Mouse (Mus musculus) CD4-positive, CD25-positive, alpha-beta regulatory T cell, adult 2 months (primary cell): ENCODE results near the gene Ifnz.
A peak's percentile ranks its signal among the peaks of the same experiment; 100 is the strongest.
"Not testable (repeated sequence)": the region's sequence is repeated elsewhere in the genome, so short reads cannot be mapped to it uniquely, and the experiment has no call there.

Experiments
- DNase-seq: peaks from one replicate; pipeline ENCODE4 v3.0.0-alpha.2; 2012; ENCODE audit warnings: low read depth, low spot score

Ifnz gene

DNA sequence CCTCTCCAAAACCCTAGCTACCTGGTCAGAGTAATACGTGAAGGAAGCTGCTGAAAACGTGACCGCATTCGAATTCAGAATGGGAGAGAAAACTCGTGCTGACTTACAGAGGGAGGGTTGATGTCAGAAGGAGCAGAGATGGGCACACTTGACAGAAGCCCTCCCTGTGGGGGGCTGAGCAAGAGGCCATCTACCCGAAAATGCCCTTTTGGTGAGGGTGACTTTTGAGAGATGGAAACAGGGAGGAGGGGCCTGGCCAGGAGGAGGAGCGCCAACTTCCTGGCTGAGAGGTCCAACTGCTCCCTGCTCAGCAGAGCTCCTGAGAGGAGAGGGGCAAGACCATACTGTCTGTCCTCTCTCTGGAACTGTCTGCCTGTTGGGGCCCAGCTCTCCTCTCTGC lies at the start of gene Ifnz:
Gene Ifnz, plus strand, starts transcription at position 301 of the 400 bp plus-strand sequence.
- not testable (repeated sequence) for DNase-seq

DNA sequence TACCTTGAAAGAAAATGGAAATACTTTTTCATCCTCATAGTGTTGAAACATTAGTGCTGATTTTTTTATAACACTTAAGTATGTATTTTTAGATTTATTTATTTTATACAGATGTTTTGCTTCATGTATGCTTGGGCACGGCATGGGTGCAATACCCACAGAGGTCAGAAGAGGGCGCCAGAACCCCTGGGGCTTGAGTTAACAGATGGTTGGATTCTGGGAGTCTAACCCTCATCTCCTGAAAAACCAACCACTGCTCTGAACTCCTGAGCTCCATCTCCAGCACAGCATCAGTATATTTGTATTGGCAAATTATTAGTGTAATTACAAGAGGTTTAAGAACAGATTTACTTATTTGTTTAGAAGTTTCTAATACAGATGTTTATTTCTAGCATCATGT lies 43.5 kb upstream of the Ifnz start:
- DNase-seq = peak; percentile 91

DNA sequence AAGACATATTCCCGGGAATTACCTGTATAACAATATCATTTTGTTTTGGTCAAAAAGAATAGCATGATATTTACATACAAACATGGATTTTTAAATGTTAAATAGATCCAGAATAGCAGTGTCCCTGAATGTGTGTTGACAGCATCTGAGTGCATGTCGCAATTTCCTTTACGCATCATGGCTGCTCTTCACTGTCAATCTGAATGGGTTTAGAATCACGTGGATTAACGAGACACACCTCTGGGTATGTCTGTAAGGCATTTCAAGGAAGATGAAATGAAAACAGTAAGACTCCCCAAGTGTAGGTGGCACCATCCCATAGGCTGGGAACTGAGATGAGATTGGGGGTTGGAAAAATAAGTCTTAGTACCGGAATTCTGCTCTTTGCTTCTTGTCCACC lies 42.9 kb upstream of the Ifnz start:
- DNase-seq = no peak

DNA sequence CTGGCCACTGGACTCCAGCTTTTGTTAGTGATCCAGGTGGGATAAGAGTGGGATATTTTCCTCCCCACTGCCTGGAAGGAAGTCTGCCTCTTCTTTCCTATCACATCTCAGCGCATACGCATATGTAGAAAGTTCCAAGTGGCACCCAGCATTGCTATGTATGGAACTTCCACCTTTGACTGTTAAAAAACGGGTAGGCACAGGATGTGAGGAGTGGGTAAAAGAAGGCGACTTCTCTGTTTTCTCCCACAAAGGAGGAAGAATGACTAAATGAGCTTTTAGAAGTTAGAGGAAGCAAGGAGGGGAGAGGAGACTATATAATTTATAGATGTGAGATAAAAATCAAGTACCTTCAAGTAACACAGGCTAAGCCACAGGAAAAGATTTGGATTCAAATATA lies 40.5 kb upstream of the Ifnz start:
- DNase-seq = no peak

DNA sequence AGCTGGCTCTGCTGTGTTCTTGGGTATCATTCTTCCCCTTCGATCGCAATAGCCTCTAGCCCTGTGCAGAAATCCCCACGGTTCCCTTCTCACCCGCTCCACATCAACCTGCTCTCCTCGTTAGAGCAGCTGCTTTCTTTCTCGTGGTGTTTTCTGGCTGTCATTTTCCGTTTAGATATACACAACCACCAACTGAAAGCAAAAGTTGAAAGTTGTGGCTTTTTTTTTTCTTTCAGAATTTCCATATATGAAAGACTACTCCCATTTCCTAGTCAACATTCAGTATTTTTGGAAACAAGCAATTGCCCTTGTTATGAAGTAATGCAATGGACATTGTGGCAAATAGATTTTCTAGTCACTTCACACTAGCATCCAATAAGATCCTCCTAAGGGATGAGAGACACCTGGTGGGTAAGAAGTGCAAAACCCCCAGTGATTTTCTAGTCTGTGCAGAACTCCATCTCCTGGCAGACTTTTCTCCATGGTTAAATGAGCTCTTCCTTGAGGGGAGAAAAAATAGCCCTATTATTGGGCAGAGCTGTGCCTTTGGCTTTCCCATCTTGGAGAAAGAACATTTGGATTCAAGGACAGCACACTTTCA lies 39.1 kb upstream of the Ifnz start:
- DNase-seq = peak; percentile 33

DNA sequence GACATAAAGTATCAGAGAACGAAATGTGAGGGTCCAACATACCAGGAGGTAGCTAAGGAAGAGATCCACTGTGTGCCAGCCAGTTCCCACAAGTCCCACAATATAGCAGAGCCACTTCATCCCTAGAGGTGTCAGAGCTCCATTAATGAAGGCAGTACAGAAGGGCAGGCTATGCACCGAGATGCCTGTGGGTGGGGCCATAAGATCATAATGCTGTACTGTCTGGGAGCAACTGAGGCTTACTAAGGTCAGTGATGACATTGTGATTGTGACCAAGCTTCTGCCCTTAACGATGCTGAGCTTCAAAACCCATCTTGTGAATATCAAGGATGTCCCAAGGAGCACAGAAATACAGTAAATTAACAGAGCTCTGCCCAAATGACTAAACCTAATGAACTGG lies 37.7 kb upstream of the Ifnz start:
- DNase-seq = peak; percentile 45

DNA sequence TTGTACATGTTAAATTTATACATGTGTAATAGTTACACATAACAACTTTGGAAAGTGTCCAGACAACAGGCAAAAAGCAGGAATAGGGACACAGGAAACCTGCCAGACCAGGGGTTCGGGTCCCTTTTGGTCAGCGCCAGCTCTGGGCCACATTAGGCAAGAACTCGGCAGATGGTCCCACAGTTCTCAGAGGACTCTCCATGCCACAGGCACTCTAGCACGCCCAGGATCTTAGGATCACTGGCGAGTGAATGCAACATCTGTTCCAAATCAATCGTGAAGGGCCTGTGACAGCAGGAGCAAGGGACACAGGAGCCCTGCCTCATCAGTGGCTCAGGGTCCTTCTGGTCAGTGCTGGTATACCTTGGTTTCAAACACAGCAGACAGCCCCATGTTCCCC lies 32.0 kb upstream of the Ifnz start:
- no peak for DNase-seq

DNA sequence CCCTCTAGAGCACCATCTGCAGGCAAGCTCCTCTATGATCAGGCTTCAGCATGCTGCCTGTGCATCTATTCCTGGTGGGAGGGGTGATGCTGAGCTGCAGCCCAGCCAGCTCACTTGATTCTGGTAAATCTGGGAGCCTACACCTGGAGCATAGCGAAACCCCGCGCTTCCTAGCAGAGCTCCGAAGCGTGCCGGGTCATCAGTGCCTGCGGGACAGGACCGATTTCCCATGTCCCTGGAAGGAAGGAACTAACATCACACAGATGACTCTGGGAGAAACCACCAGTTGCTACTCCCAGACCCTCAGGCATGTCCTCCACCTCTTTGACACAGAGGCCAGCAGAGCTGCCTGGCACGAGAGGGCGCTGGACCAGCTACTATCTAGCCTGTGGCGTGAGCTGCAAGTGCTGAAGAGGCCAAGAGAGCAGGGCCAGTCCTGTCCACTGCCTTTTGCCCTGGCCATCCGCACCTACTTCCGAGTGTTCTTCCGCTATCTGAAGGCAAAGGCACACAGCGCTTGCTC lies 27.1 kb upstream of the Ifnz start, which contains the start of gene Gm13271:
Gene Gm13271, plus strand, starts transcription at position 51 of the 523 bp plus-strand sequence.
- not testable (repeated sequence) for DNase-seq

DNA sequence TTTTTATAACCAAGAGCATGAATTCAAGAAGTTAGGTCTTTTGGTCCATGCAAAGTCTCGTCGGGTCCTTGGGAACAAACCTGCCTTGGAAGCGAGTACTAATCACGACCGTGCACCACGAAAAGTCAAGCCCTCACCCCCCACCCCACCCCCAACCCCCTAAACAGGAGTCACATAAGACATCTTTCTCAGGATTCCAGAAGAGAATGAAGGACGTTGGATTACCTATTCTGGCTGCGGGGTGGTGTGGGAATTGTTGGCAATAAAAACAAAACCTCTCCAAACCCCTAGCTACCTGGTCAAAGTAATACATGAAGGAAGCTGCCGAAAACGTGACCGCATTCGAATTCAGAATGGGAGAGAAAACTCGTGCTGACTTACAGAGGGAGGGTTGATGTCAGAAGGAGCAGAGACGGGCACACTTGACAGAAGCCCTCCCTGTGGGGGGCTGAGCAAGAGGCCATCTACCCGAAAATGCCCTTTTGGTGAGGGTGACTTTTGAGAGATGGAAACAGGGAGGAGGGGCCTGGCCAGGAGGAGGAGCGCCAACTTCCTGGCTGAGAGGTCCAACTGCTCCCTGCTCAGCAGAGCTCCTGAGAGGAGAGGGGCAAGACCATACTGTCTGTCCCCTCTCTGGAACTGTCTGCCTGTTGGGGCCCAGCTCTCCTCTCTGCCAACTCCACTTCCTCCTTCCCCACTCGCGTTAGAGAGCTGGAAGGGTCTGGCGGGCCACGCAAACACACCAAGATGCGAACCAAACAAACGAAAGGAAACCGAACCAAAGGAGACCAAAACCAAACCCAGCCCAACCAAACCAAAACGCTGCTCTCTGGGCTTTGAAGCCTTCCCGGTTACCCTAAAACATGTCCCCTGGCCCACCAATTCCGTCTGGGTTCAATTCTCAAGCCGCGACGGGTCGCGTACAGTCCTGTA lies 25.1 kb upstream of the Ifnz start:
- peak; percentile 56 for DNase-seq

DNA sequence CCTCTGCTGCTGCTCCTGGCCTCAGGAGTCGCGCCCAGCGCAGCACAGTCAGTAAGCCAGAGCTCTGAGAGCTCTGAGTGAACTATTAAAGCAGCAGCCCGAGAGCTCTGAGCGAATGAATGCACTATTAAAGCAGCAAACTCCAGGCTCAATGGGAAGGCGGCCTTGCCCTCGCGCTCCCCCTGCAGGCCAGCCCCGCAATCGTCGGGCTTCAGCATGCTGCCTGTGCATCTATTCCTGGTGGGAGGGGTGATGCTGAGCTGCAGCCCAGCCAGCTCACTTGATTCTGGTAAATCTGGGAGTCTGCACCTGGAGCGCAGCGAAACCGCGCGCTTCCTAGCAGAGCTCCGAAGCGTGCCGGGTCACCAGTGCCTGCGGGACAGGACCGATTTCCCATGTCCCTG lies 24.3 kb upstream of the Ifnz start:
- peak; percentile 92 for DNase-seq

DNA sequence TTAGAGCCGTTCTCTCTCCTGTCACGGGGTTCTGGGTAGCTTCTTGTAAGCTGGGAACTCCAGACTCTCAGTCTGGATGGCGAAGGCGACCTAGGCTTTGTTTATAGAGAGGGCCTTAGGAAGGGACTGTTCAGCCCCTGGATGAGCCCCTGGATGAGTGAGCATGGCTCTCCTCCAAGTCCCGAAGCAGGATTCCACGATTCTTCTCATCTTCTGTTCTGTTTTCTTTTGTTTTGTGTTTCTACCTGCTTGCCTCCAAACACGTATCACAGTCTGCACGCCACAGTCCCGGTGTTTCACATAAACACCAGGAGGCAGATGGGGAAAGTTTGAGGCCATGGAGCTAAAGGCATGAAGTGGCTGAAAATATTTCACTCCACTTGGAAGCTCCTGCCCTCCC lies 23.2 kb upstream of the Ifnz start:
- DNase-seq = not testable (repeated sequence)

DNA sequence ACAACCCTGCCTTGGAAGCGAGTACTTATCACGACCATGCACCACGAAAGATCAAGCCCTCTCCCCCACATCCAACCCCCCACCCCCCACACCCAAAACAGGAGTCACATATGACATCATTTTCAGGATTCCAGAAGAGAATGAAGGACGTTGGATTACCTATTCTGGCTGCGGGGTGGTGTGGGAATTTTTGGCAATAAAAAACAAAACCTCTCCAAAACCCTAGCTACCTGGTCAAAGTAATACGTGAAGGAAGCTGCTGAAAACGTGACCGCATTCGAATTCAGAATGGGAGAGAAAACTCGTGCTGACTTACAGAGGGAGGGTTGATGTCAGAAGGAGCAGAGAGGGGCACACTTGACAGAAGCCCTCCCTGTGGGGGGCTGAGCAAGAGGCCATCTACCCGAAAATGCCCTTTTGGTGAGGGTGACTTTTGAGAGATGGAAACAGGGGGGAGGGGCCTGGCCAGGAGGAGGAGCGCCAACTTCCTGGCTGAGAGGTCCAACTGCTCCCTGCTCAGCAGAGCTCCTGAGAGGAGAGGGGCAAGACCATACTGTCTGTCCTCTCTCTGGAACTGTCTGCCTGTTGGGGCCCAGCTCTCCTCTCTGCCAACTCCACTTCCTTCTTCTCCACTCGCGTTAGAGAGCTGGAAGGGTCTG lies 22.2 kb upstream of the Ifnz start, which contains the start of gene Gm13283:
Gene Gm13283, plus strand, starts transcription at position 510 of the 659 bp plus-strand sequence.
- not testable (repeated sequence) for DNase-seq

DNA sequence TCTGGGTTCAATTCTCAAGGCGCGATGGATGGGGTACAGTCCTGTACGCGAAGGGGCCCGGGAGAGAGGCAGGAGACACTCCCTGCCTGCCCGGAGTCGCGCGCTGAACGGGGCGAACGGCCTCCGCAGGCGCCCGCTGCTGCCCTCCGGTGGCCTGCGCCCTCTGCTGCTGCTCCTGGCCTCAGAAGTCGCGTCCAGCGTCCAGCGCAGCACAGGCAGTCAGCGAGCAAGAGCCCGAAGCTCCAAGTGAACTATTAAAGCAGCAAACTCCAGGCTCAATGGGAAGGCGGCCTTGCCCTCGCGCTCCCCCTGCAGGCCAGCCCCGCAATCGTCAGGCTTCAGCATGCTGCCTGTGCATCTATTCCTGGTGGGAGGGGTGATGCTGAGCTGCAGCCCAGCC lies 21.5 kb upstream of the Ifnz start:
- peak; percentile 85 for DNase-seq

DNA sequence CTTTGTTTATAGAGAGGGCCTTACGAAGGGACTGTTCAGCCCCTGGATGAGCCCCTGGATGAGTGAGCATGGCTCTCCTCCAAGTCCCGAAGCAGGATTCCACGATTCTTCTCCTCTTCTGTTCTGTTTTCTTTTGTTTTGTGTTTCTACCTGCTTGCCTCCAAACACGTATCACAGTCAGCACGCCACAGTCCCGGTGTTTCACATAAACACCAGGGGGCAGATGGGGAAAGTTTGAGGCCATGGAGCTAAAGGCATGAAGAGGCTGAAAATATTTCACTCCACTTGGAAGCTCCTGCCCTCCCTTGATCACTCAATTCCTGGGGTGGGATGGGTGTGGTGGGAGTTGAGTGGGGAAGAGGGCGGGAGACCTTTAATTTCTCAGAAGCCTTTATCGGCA lies 20.2 kb upstream of the Ifnz start:
- DNase-seq = not testable (repeated sequence)

DNA sequence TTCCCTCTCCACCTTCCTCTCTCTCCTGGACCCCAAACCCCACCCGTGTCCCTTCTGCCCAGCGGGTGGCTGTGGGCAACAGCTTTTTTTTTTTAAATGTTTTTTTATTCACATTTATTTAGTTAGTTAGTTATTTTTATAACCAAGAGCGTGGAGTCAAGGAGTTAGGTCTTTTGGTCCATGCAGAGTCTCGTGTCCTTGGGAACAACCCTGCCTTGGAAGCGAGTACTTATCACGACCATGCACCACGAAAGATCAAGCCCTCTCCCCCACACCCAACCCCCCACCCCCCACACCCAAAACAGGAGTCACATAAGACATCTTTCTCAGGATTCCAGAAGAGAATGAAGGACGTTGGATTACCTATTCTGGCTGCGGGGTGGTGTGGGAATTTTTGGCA lies 19.6 kb upstream of the Ifnz start:
- not testable (repeated sequence) for DNase-seq

DNA sequence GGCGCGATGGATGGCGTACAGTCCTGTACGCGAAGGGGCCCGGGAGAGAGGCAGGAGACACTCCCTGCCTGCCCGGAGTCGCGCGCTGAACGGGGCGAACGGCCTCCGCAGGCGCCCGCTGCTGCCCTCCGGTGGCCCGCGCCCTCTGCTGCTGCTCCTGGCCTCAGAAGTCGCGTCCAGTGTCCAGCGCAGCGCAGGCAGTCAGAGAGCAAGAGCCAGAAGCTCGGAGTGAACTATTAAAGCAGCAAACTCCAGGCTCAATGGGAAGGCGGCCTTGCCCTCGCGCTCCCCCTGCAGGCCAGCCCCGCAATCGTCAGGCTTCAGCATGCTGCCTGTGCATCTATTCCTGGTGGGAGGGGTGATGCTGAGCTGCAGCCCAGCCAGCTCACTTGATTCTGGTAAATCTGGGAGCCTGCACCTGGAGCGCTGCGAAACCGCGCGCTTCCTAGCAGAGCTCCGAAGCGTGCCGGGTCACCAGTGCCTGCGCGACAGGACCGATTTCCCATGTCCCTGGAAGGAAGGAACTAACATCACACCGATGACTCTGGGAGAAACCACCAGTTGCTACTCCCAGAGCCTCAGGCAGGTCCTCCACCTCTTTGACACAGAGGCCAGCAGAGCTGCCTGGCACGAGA lies 18.4 kb upstream of the Ifnz start:
- DNase-seq = peak; percentile 70

DNA sequence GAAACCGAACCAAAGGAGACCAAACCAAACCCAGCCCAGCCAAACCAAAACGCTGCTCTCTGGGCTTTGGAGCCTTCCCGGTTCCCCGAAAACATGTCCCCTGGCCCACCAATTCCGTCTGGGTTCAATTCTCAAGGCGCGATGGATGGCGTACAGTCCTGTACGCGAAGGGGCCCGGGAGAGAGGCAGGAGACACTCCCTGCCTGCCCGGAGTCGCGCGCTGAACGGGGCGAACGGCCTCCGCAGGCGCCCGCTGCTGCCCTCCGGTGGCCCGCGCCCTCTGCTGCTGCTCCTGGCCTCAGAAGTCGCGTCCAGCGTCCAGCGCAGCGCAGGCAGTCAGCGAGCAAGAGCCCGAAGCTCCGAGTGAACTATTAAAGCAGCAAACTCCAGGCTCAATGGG lies 8.4 kb upstream of the Ifnz start, which contains the start of gene Gm13290:
Gene Gm13290, plus strand, starts transcription at position 301 of the 400 bp plus-strand sequence.
- not testable (repeated sequence) for DNase-seq

DNA sequence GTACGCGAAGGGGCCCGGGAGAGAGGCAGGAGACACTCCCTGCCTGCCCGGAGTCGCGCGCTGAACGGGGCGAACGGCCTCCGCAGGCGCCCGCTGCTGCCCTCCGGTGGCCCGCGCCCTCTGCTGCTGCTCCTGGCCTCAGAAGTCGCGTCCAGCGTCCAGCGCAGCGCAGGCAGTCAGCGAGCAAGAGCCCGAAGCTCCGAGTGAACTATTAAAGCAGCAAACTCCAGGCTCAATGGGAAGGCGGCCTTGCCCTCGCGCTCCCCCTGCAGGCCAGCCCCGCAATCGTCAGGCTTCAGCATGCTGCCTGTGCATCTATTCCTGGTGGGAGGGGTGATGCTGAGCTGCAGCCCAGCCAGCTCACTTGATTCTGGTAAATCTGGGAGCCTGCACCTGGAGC lies 5.3 kb upstream of the Ifnz start, which contains the start of gene Gm13289:
Gene Gm13289, plus strand, starts transcription at position 301 of the 400 bp plus-strand sequence.
- DNase-seq = not testable (repeated sequence)

DNA sequence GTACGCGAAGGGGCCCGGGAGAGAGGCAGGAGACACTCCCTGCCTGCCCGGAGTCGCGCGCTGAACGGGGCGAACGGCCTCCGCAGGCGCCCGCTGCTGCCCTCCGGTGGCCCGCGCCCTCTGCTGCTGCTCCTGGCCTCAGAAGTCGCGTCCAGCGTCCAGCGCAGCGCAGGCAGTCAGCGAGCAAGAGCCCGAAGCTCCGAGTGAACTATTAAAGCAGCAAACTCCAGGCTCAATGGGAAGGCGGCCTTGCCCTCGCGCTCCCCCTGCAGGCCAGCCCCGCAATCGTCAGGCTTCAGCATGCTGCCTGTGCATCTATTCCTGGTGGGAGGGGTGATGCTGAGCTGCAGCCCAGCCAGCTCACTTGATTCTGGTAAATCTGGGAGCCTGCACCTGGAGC lies 2.4 kb upstream of the Ifnz start, which contains the start of gene Gm13272:
Gene Gm13272, plus strand, starts transcription at position 301 of the 400 bp plus-strand sequence.
- DNase-seq = not testable (repeated sequence)

DNA sequence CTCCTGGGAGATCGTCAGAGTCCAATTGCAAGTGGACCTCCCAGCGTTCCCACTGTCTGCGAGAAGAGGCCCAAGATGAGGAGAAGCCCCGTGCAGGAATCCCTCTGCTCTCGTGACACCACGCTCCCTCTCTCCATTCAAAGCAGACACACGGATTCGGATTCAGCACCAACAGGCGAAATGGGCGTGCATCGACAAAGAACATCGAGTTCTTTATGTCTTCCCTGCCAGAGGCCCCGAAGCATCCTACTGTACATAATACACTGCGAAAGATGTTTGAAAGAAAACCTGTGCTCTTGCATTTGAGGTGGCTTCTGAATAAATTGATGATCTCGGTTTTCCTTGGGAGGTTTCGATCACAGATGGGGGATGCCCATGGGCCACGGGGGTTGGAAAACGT lies 1.6 kb upstream of the Ifnz start:
- DNase-seq = not testable (repeated sequence)

DNA sequence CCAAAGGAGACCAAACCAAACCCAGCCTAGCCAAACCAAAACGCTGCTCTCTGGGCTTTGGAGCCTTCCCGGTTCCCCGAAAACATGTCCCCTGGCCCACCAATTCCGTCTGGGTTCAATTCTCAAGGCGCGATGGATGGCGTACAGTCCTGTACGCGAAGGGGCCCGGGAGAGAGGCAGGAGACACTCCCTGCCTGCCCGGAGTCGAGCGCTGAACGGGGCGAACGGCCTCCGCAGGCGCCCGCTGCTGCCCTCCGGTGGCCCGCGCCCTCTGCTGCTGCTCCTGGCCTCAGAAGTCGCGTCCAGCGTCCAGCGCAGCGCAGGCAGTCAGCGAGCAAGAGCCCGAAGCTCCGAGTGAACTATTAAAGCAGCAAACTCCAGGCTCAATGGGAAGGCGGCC lies 404 bp downstream of the Ifnz start:
- not testable (repeated sequence) for DNase-seq
